Mouse (Mus musculus): ENCODE results near the gene Agps. TPM values are rescaled to one million over a fixed set of nuclear protein-coding genes. Genes with fewer than 3 reads are reported as not detected.

The Agps gene
- total and polyA plus RNA-seq, 2 experiments from 2014 or later: 17.1 to 37.9 TPM

GRCm38 (mm10) chr2:75814880-75815279, 17.1 kb upstream of the Agps start:
- Histone ChIP-seq H3K4me1 (ENCODE audit: insufficient read depth, low read length) (no peaks in the 10 kb centered on the region), H3K27ac (ENCODE audit: low read depth, low read length) (no peak overlapping the region), H3K36me3 (ENCODE audit: insufficient read depth, low read length) (no peaks in the 10 kb centered on the region), H3K27me3 (ENCODE audit: insufficient read depth, low read length) (no peaks in the 10 kb centered on the region), H3K9ac (replicated peaks; ENCODE audit: low read length, poor library complexity, severe bottlenecking) (no peak overlapping the region), H3K4me3 (ENCODE audit: low read depth, low read length) (no peak overlapping the region), H3K9me3 (ENCODE audit: low read length) (no peaks in the 10 kb centered on the region), H3K4me2 (ENCODE audit: low read depth, low read length, poor library complexity, severe bottlenecking) (no peak overlapping the region)
- no peak for TF ChIP-seq CTCF (IDR thresholded peaks at IDR 0.05)
- no peak for DNase-seq (ENCODE audit: low spot score)
- no peak for ATAC-seq (ENCODE audit: low FRiP score)
- WGBS: 90% methylated on average over 13 of the region's 13 CpGs

GRCm38 (mm10) chr2:75815521-75815920, 16.5 kb upstream of the Agps start:
- no peaks in the 10 kb centered on the region for H3K27me3 ChIP-seq (ENCODE audit: insufficient read depth, low read length)
- WGBS: 80% methylated on average over 8 of the region's 8 CpGs
- H3K36me3 ChIP-seq (ENCODE audit: insufficient read depth, low read length): no peaks in the 10 kb centered on the region
- no peaks in the 10 kb centered on the region for H3K9me3 ChIP-seq (ENCODE audit: low read length)
- H3K9ac ChIP-seq (replicated peaks; ENCODE audit: low read length, poor library complexity, severe bottlenecking): no peak overlapping the region
- H3K4me1 ChIP-seq (ENCODE audit: insufficient read depth, low read length): no peaks in the 10 kb centered on the region
- no peak overlapping the region for H3K4me2 ChIP-seq (ENCODE audit: low read depth, low read length, poor library complexity, severe bottlenecking)
- no peak overlapping the region for H3K4me3 ChIP-seq (ENCODE audit: low read depth, low read length)
- no peak for TF ChIP-seq CTCF (IDR thresholded peaks at IDR 0.05)
- no peak overlapping the region for H3K27ac ChIP-seq (ENCODE audit: low read depth, low read length)
- ATAC-seq (ENCODE audit: low FRiP score) (no peak), DNase-seq (ENCODE audit: low spot score) (no peak)

GRCm38 (mm10) chr2:75816673-75817072, 15.3 kb upstream of the Agps start:
- Histone ChIP-seq H3K27me3 (ENCODE audit: insufficient read depth, low read length) (no peaks in the 10 kb centered on the region), H3K4me3 (ENCODE audit: low read depth, low read length) (no peak overlapping the region), H3K36me3 (ENCODE audit: insufficient read depth, low read length) (no peaks in the 10 kb centered on the region), H3K9me3 (ENCODE audit: low read length) (no peaks in the 10 kb centered on the region), H3K27ac (ENCODE audit: low read depth, low read length) (no peak overlapping the region), H3K4me1 (ENCODE audit: insufficient read depth, low read length) (no peaks in the 10 kb centered on the region), H3K9ac (replicated peaks; ENCODE audit: low read length, poor library complexity, severe bottlenecking) (no peak overlapping the region), H3K4me2 (ENCODE audit: low read depth, low read length, poor library complexity, severe bottlenecking) (no peak overlapping the region)
- DNase-seq (ENCODE audit: low spot score): no peak
- ATAC-seq (ENCODE audit: low FRiP score): no peak
- no peak for TF ChIP-seq CTCF (IDR thresholded peaks at IDR 0.05)
- WGBS: 92% methylated on average over 6 of the region's 6 CpGs

GRCm38 (mm10) chr2:75818719-75819118, 13.3 kb upstream of the Agps start:
- H3K4me1 ChIP-seq (ENCODE audit: insufficient read depth, low read length): no peaks in the 10 kb centered on the region
- no peaks in the 10 kb centered on the region for H3K36me3 ChIP-seq (ENCODE audit: insufficient read depth, low read length)
- no peak overlapping the region for H3K27ac ChIP-seq (ENCODE audit: low read depth, low read length)
- no peak for TF ChIP-seq CTCF (IDR thresholded peaks at IDR 0.05)
- no peaks in the 10 kb centered on the region for H3K9me3 ChIP-seq (ENCODE audit: low read length)
- H3K4me3 ChIP-seq (ENCODE audit: low read depth, low read length): no peak overlapping the region
- H3K4me2 ChIP-seq (ENCODE audit: low read depth, low read length, poor library complexity, severe bottlenecking): no peak overlapping the region
- 85% methylated on average over 7 of the region's 7 CpGs for WGBS
- no peak for DNase-seq (ENCODE audit: low spot score)
- ATAC-seq (ENCODE audit: low FRiP score): no peak
- H3K9ac ChIP-seq (replicated peaks; ENCODE audit: low read length, poor library complexity, severe bottlenecking): no peak overlapping the region
- no peaks in the 10 kb centered on the region for H3K27me3 ChIP-seq (ENCODE audit: insufficient read depth, low read length)

GRCm38 (mm10) chr2:75819796-75820195, 12.2 kb upstream of the Agps start:
- Histone ChIP-seq H3K4me2 (ENCODE audit: low read depth, low read length, poor library complexity, severe bottlenecking) (no peak overlapping the region), H3K9me3 (ENCODE audit: low read length) (no peaks in the 10 kb centered on the region), H3K36me3 (ENCODE audit: insufficient read depth, low read length) (no peaks in the 10 kb centered on the region), H3K9ac (replicated peaks; ENCODE audit: low read length, poor library complexity, severe bottlenecking) (no peak overlapping the region), H3K4me3 (ENCODE audit: low read depth, low read length) (no peak overlapping the region), H3K27ac (ENCODE audit: low read depth, low read length) (no peak overlapping the region), H3K27me3 (ENCODE audit: insufficient read depth, low read length) (no peaks in the 10 kb centered on the region), H3K4me1 (ENCODE audit: insufficient read depth, low read length) (no peaks in the 10 kb centered on the region)
- DNase-seq (ENCODE audit: low spot score) (no peak), ATAC-seq (ENCODE audit: low FRiP score) (no peak)
- no peak for TF ChIP-seq CTCF (IDR thresholded peaks at IDR 0.05)
- WGBS: 91% methylated on average over 3 of the region's 3 CpGs

GRCm38 (mm10) chr2:75821971-75822751, 9.8 kb upstream of the Agps start:
- 90% methylated on average over 13 of the region's 13 CpGs for WGBS
- TF ChIP-seq CTCF (IDR thresholded peaks at IDR 0.05): no peak
- H3K36me3 ChIP-seq (ENCODE audit: insufficient read depth, low read length): no peaks in the 10 kb centered on the region
- H3K4me1 ChIP-seq (ENCODE audit: insufficient read depth, low read length): no peaks in the 10 kb centered on the region
- H3K9ac ChIP-seq (replicated peaks; ENCODE audit: low read length, poor library complexity, severe bottlenecking): no peak overlapping the region
- H3K9me3 ChIP-seq (ENCODE audit: low read length): no peaks in the 10 kb centered on the region
- DNase-seq (ENCODE audit: low spot score) (no peak), ATAC-seq (ENCODE audit: low FRiP score) (no peak)
- H3K27ac ChIP-seq (ENCODE audit: low read depth, low read length): no peak overlapping the region
- no peaks in the 10 kb centered on the region for H3K27me3 ChIP-seq (ENCODE audit: insufficient read depth, low read length)
- H3K4me2 ChIP-seq (ENCODE audit: low read depth, low read length, poor library complexity, severe bottlenecking): no peak overlapping the region
- no peak overlapping the region for H3K4me3 ChIP-seq (ENCODE audit: low read depth, low read length)

All from midbrain, postnatal 0 days (tissue).